Mouse (Mus musculus) frontal cortex, postnatal 25 days (tissue): ENCODE measurements around the gene Ppp1r9a.

ENCODE experiments used
- DNase-seq, 2 experiments: peaks; one replicate each; pipeline ENCODE4 v3.0.0; 2022; ENCODE audit warnings: low spot score in 2 of 2

Gene Ppp1r9a

GRCm38 (mm10) chr6:5039316-5039715 is 136.6 kb downstream of the Ppp1r9a start:
- DNase-seq: no peak

GRCm38 (mm10) chr6:5045854-5046253 is 143.1 kb downstream of the Ppp1r9a start:
- no peak for DNase-seq

GRCm38 (mm10) chr6:5048025-5048424 is 145.3 kb downstream of the Ppp1r9a start:
- DNase-seq: no peak

GRCm38 (mm10) chr6:5052309-5052708 is 149.6 kb downstream of the Ppp1r9a start:
- DNase-seq: no peak

GRCm38 (mm10) chr6:5054446-5055095 is 151.9 kb downstream of the Ppp1r9a start:
- no peak for DNase-seq

- DNase-seq: no peak
These were observed 172.0 kb downstream of the Ppp1r9a start for GRCm38 (mm10) chr6:5074736-5075135.

- no peak for DNase-seq
These were observed 173.0 kb downstream of the Ppp1r9a start for GRCm38 (mm10) chr6:5075680-5076079.

- no peak for DNase-seq
These were observed 175.3 kb downstream of the Ppp1r9a start for GRCm38 (mm10) chr6:5078009-5078408.

- no peak for DNase-seq
These were observed 176.4 kb downstream of the Ppp1r9a start for GRCm38 (mm10) chr6:5079108-5079507.

- no peak for DNase-seq
These were observed 177.4 kb downstream of the Ppp1r9a start for GRCm38 (mm10) chr6:5080094-5080493.

GRCm38 (mm10) chr6:5080496-5080895 is 177.8 kb downstream of the Ppp1r9a start:
- no peak for DNase-seq

GRCm38 (mm10) chr6:5081099-5081498 is 178.4 kb downstream of the Ppp1r9a start:
- DNase-seq: no peak

GRCm38 (mm10) chr6:5082144-5082543 is 179.4 kb downstream of the Ppp1r9a start:
- DNase-seq: no peak

- no peak for DNase-seq
These were observed 180.0 kb downstream of the Ppp1r9a start for GRCm38 (mm10) chr6:5082740-5083139.

- DNase-seq: no peak
These were observed 181.2 kb downstream of the Ppp1r9a start for GRCm38 (mm10) chr6:5083957-5084356.

GRCm38 (mm10) chr6:5091873-5092272 is 189.2 kb downstream of the Ppp1r9a start:
- no peak for DNase-seq

- no peak for DNase-seq
These were observed 190.1 kb downstream of the Ppp1r9a start for GRCm38 (mm10) chr6:5092795-5093194.

GRCm38 (mm10) chr6:5093516-5093915 is 190.8 kb downstream of the Ppp1r9a start:
- no peak for DNase-seq

GRCm38 (mm10) chr6:5095365-5095973 is 192.8 kb downstream of the Ppp1r9a start:
- no peak for DNase-seq

GRCm38 (mm10) chr6:5097309-5097708 is 194.6 kb downstream of the Ppp1r9a start:
- no peak for DNase-seq

- DNase-seq: no peak
These were observed 196.6 kb downstream of the Ppp1r9a start for GRCm38 (mm10) chr6:5099282-5099681.

GRCm38 (mm10) chr6:5099842-5100241 is 197.1 kb downstream of the Ppp1r9a start:
- no peak for DNase-seq

GRCm38 (mm10) chr6:5100347-5100746 is 197.6 kb downstream of the Ppp1r9a start:
- DNase-seq: no peak

- no peak for DNase-seq
These were observed 200.0 kb downstream of the Ppp1r9a start for GRCm38 (mm10) chr6:5102741-5103140.
